Mouse (Mus musculus): ENCODE data around the gene Cenpl.
"Not testable (repeated sequence)": the region's sequence is repeated elsewhere in the genome, so short reads cannot be mapped to it uniquely, and the experiment has no call there.

The Cenpl gene

GRCm38 (mm10) chr1:161070352-161071271, at the start of gene Cenpl, which contains the start of gene Dars2:
Gene Cenpl, plus strand, starts transcription at chr1:161070713.
Gene Dars2, minus strand, starts transcription at chr1:161070658.
- peak; percentile 80 for DNase-seq (ENCODE audit: low spot score)

- no peak for DNase-seq (ENCODE audit: low spot score)
Observed at GRCm38 (mm10) chr1:161025410-161026210, 44.9 kb upstream of the Cenpl start.

- no peak for DNase-seq (ENCODE audit: low spot score)
Observed at GRCm38 (mm10) chr1:161027196-161027595, 43.3 kb upstream of the Cenpl start.

GRCm38 (mm10) chr1:161028427-161028826, 42.1 kb upstream of the Cenpl start:
- not testable (repeated sequence) for DNase-seq (ENCODE audit: low spot score)

GRCm38 (mm10) chr1:161030058-161030457, 40.5 kb upstream of the Cenpl start:
- no peak for DNase-seq (ENCODE audit: low spot score)

- no peak for DNase-seq (ENCODE audit: low spot score)
Observed at GRCm38 (mm10) chr1:161031881-161032280, 38.6 kb upstream of the Cenpl start.

GRCm38 (mm10) chr1:161032345-161032744, 38.2 kb upstream of the Cenpl start:
- no peak for DNase-seq (ENCODE audit: low spot score)

GRCm38 (mm10) chr1:161033856-161034434, 36.6 kb upstream of the Cenpl start:
- no peak for DNase-seq (ENCODE audit: low spot score)

GRCm38 (mm10) chr1:161034435-161035280, 35.9 kb upstream of the Cenpl start, which contains the start of gene Zbtb37:
Gene Zbtb37, minus strand, starts transcription at chr1:161034849.
- DNase-seq (ENCODE audit: low spot score): peak; percentile 91

- DNase-seq (ENCODE audit: low spot score): no peak
Observed at GRCm38 (mm10) chr1:161035281-161035785, 35.2 kb upstream of the Cenpl start.

GRCm38 (mm10) chr1:161035786-161036404, 34.6 kb upstream of the Cenpl start:
- no peak for DNase-seq (ENCODE audit: low spot score)

- no peak for DNase-seq (ENCODE audit: low spot score)
Observed at GRCm38 (mm10) chr1:161036411-161036841, 34.1 kb upstream of the Cenpl start.

- no peak for DNase-seq (ENCODE audit: low spot score)
Observed at GRCm38 (mm10) chr1:161037026-161037425, 33.5 kb upstream of the Cenpl start.

- no peak for DNase-seq (ENCODE audit: low spot score)
Observed at GRCm38 (mm10) chr1:161037599-161037998, 32.9 kb upstream of the Cenpl start.

- no peak for DNase-seq (ENCODE audit: low spot score)
Observed at GRCm38 (mm10) chr1:161038004-161038403, 32.5 kb upstream of the Cenpl start.

- no peak for DNase-seq (ENCODE audit: low spot score)
Observed at GRCm38 (mm10) chr1:161038968-161039721, 31.4 kb upstream of the Cenpl start.

GRCm38 (mm10) chr1:161039741-161040425, 30.6 kb upstream of the Cenpl start:
- no peak for DNase-seq (ENCODE audit: low spot score)

GRCm38 (mm10) chr1:161040426-161040770, 30.1 kb upstream of the Cenpl start:
- no peak for DNase-seq (ENCODE audit: low spot score)

- no peak for DNase-seq (ENCODE audit: low spot score)
Observed at GRCm38 (mm10) chr1:161040855-161041254, 29.7 kb upstream of the Cenpl start.

All from urinary bladder, postnatal 10 days (tissue).